Mouse (Mus musculus) E14TG2a.4 (cell line): ENCODE data around the gene Col25a1.

Experiments used
- H3K27me3 ChIP-seq: 2 replicates; pipeline ENCODE4 v1.6.1; 2014; ENCODE audit warnings: low read length, control low read depth; ENCODE audit not compliant: insufficient read depth
- H3K36me3 ChIP-seq: 2 replicates; pipeline ENCODE4 v1.6.1; 2014; ENCODE audit warnings: low read length, control low read depth; ENCODE audit not compliant: insufficient read depth
- H3K4me1 ChIP-seq: replicated peaks from 2 replicates; pipeline ENCODE4 v1.6.1; 2014; ENCODE audit warnings: low read depth, low read length, control low read depth
- H3K4me3 ChIP-seq: replicated peaks from 2 replicates; pipeline ENCODE4 v1.5.1; 2014; ENCODE audit warnings: mild to moderate bottlenecking, low read length
- H3K9me3 ChIP-seq: 2 replicates; pipeline ENCODE4 v1.6.1; 2014; ENCODE audit warnings: low read length, control low read depth
- CTCF ChIP-seq: conservative IDR thresholded peaks from 2 replicates; pipeline ENCODE4 v1.5.1; 2014; ENCODE audit warnings: low read length
- NANOG ChIP-seq: IDR thresholded peaks from 2 replicates; pipeline ENCODE4 v1.6.1; 2014; ENCODE audit warnings: borderline replicate concordance, low read length, mixed read lengths
- POU5F1 ChIP-seq: IDR thresholded peaks from 2 replicates; pipeline ENCODE4 v1.6.1; 2014; ENCODE audit warnings: low read length, borderline replicate concordance

The Col25a1 gene

DNA sequence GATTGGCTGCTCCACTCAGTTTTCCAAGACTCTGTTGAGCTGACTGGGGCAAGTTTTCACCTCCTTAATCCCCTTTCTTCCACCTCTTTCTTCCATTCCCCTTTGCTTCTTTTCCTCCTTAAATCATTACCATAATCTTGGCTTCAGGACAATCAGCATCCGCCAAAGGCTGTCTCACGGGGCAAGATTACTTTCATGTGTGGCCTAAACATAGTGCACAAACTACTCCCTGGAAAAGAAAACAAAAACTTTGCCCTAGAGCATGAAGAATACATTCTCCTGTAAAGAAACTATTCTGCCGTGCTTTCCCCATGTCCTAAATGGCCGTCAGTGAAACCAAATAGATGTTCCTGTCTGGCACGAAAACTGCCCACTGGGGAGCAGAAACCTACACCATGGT lies 238.9 kb downstream of the Col25a1 start:
- no peaks in the 10 kb centered on the region for H3K36me3 ChIP-seq
- H3K27me3 ChIP-seq = no peaks in the 10 kb centered on the region
- H3K9me3 ChIP-seq = no peaks in the 10 kb centered on the region; the same call in 1 of the 2 replicates
- no peak overlapping the region for H3K4me3 ChIP-seq
- no peaks in the 10 kb centered on the region for H3K4me1 ChIP-seq
- TF ChIP-seq NANOG (no peak), POU5F1 (no peak), CTCF (no peak)

DNA sequence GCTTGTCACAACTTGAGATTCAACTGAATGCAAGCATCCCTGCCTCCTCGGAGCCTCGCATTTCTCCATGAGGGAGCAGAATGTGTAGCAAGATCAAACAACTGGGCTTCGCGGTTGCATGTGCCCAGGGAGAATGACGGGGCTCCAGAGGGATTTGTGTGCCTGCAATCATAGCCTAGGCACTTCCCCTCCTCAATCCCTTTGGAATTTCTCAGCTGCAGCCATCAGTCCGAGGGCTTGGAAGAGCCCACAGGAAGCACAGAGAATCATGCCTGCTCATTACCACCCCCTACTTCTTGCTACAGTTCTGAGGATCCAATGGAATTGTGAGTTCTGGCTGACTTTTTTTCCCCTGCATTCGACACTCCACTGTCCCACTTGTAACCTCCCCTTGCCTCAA lies 241.8 kb downstream of the Col25a1 start:
- TF ChIP-seq CTCF (no peak), NANOG (no peak), POU5F1 (no peak)
- no peaks in the 10 kb centered on the region for H3K4me1 ChIP-seq
- H3K4me3 ChIP-seq = no peak overlapping the region
- H3K9me3 ChIP-seq = no peaks in the 10 kb centered on the region; the same call in 1 of the 2 replicates
- no peaks in the 10 kb centered on the region for H3K36me3 ChIP-seq
- no peaks in the 10 kb centered on the region for H3K27me3 ChIP-seq

DNA sequence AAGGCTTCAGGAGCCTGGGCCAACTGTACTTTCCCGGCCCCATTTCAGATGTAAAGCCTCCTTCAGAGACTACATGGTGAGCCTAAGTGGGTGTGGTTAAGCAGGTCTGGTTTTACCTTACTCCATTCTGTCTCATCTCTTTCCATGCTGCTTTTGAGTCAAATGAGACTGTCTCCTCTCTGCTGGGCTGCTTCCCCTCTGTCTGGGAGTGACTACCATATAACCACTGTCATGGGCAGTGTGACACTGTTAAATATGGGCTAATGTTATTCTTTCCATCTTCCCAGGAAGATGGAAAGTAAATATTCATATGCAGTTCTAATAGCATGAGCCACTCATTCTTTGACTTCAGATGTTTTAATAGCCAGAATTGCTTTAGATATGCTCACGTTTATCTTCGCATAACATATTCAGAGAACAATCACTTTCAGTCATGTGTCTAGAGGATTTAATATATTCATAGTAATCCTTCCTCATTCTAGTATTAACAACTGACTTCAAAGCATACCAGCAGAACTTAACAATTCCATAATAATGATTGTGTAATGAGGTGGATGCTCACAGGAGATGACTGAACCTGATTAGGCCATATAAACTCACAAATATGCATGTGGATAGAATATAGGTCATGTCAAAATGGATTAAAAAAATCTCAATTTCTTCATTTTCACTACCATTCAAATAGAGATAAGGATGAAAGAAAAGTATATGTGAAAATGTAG lies 243.5 kb downstream of the Col25a1 start:
- no peaks in the 10 kb centered on the region for H3K4me1 ChIP-seq
- no peaks in the 10 kb centered on the region; the same call in 1 of the 2 replicates for H3K9me3 ChIP-seq
- no peak for TF ChIP-seq CTCF
- TF ChIP-seq NANOG = no peak
- no peak for TF ChIP-seq POU5F1
- H3K36me3 ChIP-seq = no peaks in the 10 kb centered on the region
- H3K4me3 ChIP-seq = no peak overlapping the region
- H3K27me3 ChIP-seq = no peaks in the 10 kb centered on the region

DNA sequence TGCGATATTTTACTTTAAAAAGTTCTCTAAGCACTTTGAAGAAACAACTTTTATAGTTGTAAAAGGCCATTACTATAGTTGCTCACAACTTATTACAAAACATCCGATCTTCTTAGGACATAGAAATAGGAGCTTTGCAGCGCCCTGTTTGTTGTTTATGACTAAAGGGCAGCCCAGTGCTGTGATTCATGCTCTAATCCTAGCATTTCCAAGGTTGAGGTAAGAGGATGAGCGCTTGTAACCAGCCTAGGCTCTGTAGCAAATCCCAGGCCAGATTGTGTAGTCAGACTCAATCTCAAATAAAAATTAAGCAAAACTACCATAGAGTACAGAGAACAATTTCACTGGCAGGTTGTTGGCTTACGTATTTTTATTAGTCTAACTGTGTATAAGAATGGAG lies 246.5 kb downstream of the Col25a1 start:
- Histone ChIP-seq H3K4me1 (no peaks in the 10 kb centered on the region), H3K27me3 (no peaks in the 10 kb centered on the region), H3K4me3 (no peak overlapping the region), H3K36me3 (no peaks in the 10 kb centered on the region), H3K9me3 (no peaks in the 10 kb centered on the region)
- TF ChIP-seq NANOG (no peak), CTCF (no peak), POU5F1 (no peak)

DNA sequence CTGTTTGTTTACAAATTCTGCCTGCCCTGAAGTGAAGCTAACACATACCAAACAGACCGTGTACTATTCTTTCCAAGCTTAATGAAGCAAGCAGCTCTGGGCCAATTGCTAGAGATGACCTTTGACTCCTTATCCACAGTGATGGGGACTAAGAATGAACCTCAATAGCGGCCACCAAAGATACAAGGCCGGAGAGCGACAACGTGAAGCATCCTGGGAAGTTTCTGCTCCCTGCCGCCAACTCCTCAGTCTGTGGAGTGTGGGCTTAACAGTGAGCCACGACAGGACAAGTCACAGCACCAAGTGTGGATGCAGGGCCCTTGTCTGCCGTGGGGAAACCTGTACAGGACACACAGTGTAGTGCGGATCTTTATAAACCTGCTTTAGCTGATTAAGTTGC lies 247.3 kb downstream of the Col25a1 start:
- Histone ChIP-seq H3K9me3 (no peaks in the 10 kb centered on the region), H3K4me3 (no peak overlapping the region), H3K36me3 (no peaks in the 10 kb centered on the region), H3K4me1 (no peaks in the 10 kb centered on the region), H3K27me3 (no peaks in the 10 kb centered on the region)
- no peak for TF ChIP-seq CTCF
- no peak for TF ChIP-seq POU5F1
- no peak for TF ChIP-seq NANOG

DNA sequence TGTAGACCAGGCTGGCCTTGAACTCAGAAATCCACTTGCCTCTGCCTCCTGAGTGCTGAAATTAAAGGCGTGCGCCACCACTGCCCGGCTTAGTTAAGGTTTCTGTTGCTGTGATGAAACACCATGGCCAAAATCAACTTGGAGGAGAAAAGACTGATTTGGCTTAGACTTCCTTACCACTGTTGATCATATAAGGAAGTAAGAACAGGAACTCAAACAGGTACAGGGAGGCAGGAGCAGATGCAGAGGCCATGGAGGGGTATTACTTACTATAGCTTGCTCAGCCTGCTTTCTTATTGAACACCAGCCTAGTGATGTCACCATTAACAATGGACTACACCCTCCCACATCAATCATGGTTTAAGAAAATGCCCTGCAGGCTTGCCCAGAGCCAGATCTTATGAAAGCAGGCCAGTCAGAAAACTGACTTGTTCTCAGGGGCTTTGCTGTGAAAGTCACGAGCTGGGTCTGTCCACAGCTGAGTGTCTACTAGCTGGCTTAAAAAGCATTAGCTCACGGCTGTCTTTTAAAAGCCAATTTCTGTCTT lies 249.1 kb downstream of the Col25a1 start:
- no peaks in the 10 kb centered on the region for H3K27me3 ChIP-seq
- H3K9me3 ChIP-seq = no peaks in the 10 kb centered on the region
- no peaks in the 10 kb centered on the region for H3K4me1 ChIP-seq
- H3K36me3 ChIP-seq = no peaks in the 10 kb centered on the region
- no peak for TF ChIP-seq NANOG
- no peak for TF ChIP-seq CTCF
- no peak for TF ChIP-seq POU5F1
- H3K4me3 ChIP-seq = no peak overlapping the region

DNA sequence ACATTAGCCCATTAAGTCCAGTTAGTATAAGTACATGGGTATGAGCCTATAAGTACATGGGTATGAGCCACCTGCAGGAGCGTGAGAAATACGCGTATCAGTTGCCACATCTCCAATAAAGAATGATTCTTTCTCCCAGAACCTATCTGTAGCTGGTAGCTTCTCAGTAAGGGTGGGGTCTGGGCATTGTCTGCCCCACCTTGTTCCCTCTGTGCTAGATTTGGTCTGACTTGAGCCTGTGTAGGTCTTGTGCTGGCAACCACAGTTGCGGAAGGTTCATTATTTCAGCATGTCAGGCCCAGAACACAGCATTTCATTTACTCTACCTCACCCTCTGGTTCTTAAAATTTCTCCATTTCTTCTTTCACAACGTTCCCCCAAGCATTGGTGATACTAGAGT lies 250.4 kb downstream of the Col25a1 start:
- H3K27me3 ChIP-seq = no peaks in the 10 kb centered on the region
- H3K4me3 ChIP-seq = no peak overlapping the region
- TF ChIP-seq NANOG (no peak), CTCF (no peak), POU5F1 (no peak)
- H3K36me3 ChIP-seq = no peaks in the 10 kb centered on the region
- no peaks in the 10 kb centered on the region for H3K4me1 ChIP-seq
- H3K9me3 ChIP-seq = no peaks in the 10 kb centered on the region

DNA sequence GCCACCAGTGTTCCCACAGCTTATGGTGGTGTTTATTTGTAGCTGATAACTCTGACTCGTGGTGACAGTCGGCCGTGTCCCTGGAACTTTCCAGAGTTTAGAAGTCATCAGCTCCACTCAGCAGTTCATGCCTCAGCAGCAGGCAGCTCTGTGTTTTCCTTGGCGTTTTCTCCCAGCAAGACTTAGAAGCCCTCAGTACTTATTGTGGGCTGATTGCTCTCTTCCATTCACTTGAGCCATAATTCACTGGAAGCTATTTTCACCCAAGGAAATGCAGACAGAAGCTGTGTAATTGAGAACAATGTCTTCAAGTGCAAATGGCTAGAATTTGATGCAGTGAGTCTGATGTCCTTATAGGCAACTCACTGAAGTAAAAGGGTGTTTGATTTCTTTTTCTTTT lies 254.6 kb downstream of the Col25a1 start:
- Histone ChIP-seq H3K27me3 (no peaks in the 10 kb centered on the region), H3K4me3 (no peak overlapping the region), H3K36me3 (no peaks in the 10 kb centered on the region), H3K9me3 (no peaks in the 10 kb centered on the region), H3K4me1 (no peaks in the 10 kb centered on the region)
- TF ChIP-seq CTCF (no peak), NANOG (no peak), POU5F1 (no peak)
